Mouse (Mus musculus): ENCODE results near the gene Lhfpl3. TPM values are rescaled to one million over a fixed set of nuclear protein-coding genes. Genes with fewer than 3 reads are reported as not detected.

The Lhfpl3 gene
- total and polyA plus RNA-seq, 2 experiments from 2014 or later = 51.8 to 72.5 TPM

GRCm38 (mm10) chr5:22770726-22771125 lies 24.9 kb downstream of the Lhfpl3 start:
- Histone ChIP-seq H3K4me1 (ENCODE audit: insufficient read depth, low read length) (no peaks in the 10 kb centered on the region), H3K27me3 (ENCODE audit: insufficient read depth, low read length) (no peaks in the 10 kb centered on the region), H3K4me2 (ENCODE audit: low read depth, low read length, poor library complexity, severe bottlenecking) (no peak overlapping the region), H3K4me3 (ENCODE audit: low read depth, low read length) (no peak overlapping the region), H3K36me3 (ENCODE audit: insufficient read depth, low read length) (no peaks in the 10 kb centered on the region), H3K27ac (ENCODE audit: low read depth, low read length) (no peak overlapping the region), H3K9me3 (ENCODE audit: low read length) (no peaks in the 10 kb centered on the region), H3K9ac (replicated peaks; ENCODE audit: low read length, poor library complexity, severe bottlenecking) (no peak overlapping the region)
- WGBS = 43% methylated on average over 1 of the region's 1 CpGs
- no peak for TF ChIP-seq CTCF (IDR thresholded peaks at IDR 0.05)
- DNase-seq (ENCODE audit: low spot score) (no peak), ATAC-seq (ENCODE audit: low FRiP score) (no peak)

- no peak overlapping the region for H3K4me2 ChIP-seq (ENCODE audit: low read depth, low read length, poor library complexity, severe bottlenecking)
- no peaks in the 10 kb centered on the region for H3K27me3 ChIP-seq (ENCODE audit: insufficient read depth, low read length)
- no peak for ATAC-seq (ENCODE audit: low FRiP score)
- no peaks in the 10 kb centered on the region for H3K36me3 ChIP-seq (ENCODE audit: insufficient read depth, low read length)
- TF ChIP-seq CTCF (IDR thresholded peaks at IDR 0.05) = no peak
- H3K9me3 ChIP-seq (ENCODE audit: low read length) = no peaks in the 10 kb centered on the region
- H3K4me1 ChIP-seq (ENCODE audit: insufficient read depth, low read length) = no peaks in the 10 kb centered on the region
- no peak overlapping the region for H3K4me3 ChIP-seq (ENCODE audit: low read depth, low read length)
- no peak overlapping the region for H3K27ac ChIP-seq (ENCODE audit: low read depth, low read length)
- DNase-seq (ENCODE audit: low spot score) = no peak
- 57% methylated on average over 1 of the region's 1 CpGs for WGBS
- H3K9ac ChIP-seq (replicated peaks; ENCODE audit: low read length, poor library complexity, severe bottlenecking) = no peak overlapping the region
Measured at GRCm38 (mm10) chr5:22795361-22795760, 49.5 kb downstream of the Lhfpl3 start.

DNA sequence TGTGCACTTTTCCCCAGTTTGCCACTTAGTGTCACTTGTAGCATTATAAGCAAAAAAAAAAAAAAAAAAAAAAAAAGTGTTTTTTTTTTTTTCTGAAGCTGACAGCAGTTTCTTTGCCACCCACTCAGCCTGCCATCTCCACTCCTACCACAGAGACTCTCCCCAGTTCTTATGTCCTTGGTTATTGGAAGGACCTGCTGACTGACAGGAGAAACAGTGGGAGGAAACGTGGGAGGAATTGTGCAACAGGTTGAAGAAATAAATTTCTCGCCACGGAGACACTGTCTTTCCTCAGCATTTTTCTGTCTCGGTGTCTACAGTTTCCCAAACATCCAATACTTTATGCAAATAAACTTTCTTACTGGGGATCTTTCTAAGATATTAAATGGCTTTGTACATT lies 67.6 kb downstream of the Lhfpl3 start:
- H3K4me2 ChIP-seq (ENCODE audit: low read depth, low read length, poor library complexity, severe bottlenecking) = no peak overlapping the region
- 84% methylated on average over 4 of the region's 4 CpGs for WGBS
- DNase-seq (ENCODE audit: low spot score) (no peak), ATAC-seq (ENCODE audit: low FRiP score) (no peak)
- no peaks in the 10 kb centered on the region for H3K4me1 ChIP-seq (ENCODE audit: insufficient read depth, low read length)
- no peaks in the 10 kb centered on the region for H3K9me3 ChIP-seq (ENCODE audit: low read length)
- no peaks in the 10 kb centered on the region for H3K27me3 ChIP-seq (ENCODE audit: insufficient read depth, low read length)
- no peak overlapping the region for H3K9ac ChIP-seq (replicated peaks; ENCODE audit: low read length, poor library complexity, severe bottlenecking)
- H3K36me3 ChIP-seq (ENCODE audit: insufficient read depth, low read length) = no peaks in the 10 kb centered on the region
- H3K27ac ChIP-seq (ENCODE audit: low read depth, low read length) = no peak overlapping the region
- TF ChIP-seq CTCF (IDR thresholded peaks at IDR 0.05) = no peak
- H3K4me3 ChIP-seq (ENCODE audit: low read depth, low read length) = no peak overlapping the region

DNA sequence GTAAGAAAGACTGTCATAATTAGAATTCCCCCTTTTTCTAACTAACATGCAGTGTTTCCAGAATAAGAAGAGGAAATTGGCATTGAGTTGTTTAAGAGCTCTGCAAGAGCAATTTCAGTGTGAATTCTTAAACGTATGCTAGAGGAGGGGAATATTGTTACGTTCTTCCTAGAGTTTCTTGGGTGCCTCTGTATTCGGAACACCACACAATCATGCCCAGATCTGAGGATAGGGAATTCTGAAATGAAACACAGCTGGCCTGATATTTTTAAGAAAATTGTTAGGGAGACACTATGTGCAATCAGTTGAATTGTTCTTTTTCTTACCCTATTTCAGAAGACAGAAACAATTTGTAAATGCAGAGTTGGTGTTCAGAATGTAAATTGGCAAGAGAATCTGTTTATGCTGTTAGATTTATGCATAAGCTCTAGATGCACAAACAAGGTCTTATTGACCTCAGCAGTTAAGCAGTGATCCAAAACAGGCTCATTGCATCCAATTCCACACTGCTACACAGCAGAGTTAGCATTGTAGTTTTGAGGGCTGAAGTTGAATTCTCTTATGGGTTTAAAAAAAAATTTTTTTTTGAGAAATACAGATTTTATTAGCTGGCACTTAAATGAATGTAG lies 84.1 kb downstream of the Lhfpl3 start:
- WGBS = 77% methylated on average over 3 of the region's 3 CpGs
- no peaks in the 10 kb centered on the region for H3K9me3 ChIP-seq (ENCODE audit: low read length)
- no peaks in the 10 kb centered on the region for H3K36me3 ChIP-seq (ENCODE audit: insufficient read depth, low read length)
- no peak overlapping the region for H3K27ac ChIP-seq (ENCODE audit: low read depth, low read length)
- ATAC-seq (ENCODE audit: low FRiP score) = no peak
- no peak for TF ChIP-seq CTCF (IDR thresholded peaks at IDR 0.05)
- no peak overlapping the region for H3K4me3 ChIP-seq (ENCODE audit: low read depth, low read length)
- H3K9ac ChIP-seq (replicated peaks; ENCODE audit: low read length, poor library complexity, severe bottlenecking) = no peak overlapping the region
- H3K4me2 ChIP-seq (ENCODE audit: low read depth, low read length, poor library complexity, severe bottlenecking) = no peak overlapping the region
- no peak for DNase-seq (ENCODE audit: low spot score)
- no peaks in the 10 kb centered on the region for H3K4me1 ChIP-seq (ENCODE audit: insufficient read depth, low read length)
- no peaks in the 10 kb centered on the region for H3K27me3 ChIP-seq (ENCODE audit: insufficient read depth, low read length)

- H3K27ac ChIP-seq (ENCODE audit: low read depth, low read length) = no peak overlapping the region
- no peak overlapping the region for H3K4me2 ChIP-seq (ENCODE audit: low read depth, low read length, poor library complexity, severe bottlenecking)
- H3K9me3 ChIP-seq (ENCODE audit: low read length) = no peaks in the 10 kb centered on the region
- DNase-seq (ENCODE audit: low spot score) (no peak), ATAC-seq (ENCODE audit: low FRiP score) (no peak)
- H3K4me1 ChIP-seq (ENCODE audit: insufficient read depth, low read length) = no peaks in the 10 kb centered on the region
- no peak for TF ChIP-seq CTCF (IDR thresholded peaks at IDR 0.05)
- H3K36me3 ChIP-seq (ENCODE audit: insufficient read depth, low read length) = no peaks in the 10 kb centered on the region
- H3K9ac ChIP-seq (replicated peaks; ENCODE audit: low read length, poor library complexity, severe bottlenecking) = no peak overlapping the region
- H3K4me3 ChIP-seq (ENCODE audit: low read depth, low read length) = no peak overlapping the region
- no peaks in the 10 kb centered on the region for H3K27me3 ChIP-seq (ENCODE audit: insufficient read depth, low read length)
- WGBS = 68% methylated on average over 14 of the region's 14 CpGs
Measured at GRCm38 (mm10) chr5:22851572-22851971, 105.7 kb downstream of the Lhfpl3 start.

GRCm38 (mm10) chr5:22853503-22853902 lies 107.6 kb downstream of the Lhfpl3 start:
- DNase-seq (ENCODE audit: low spot score) = no peak
- H3K4me3 ChIP-seq (ENCODE audit: low read depth, low read length) = no peak overlapping the region
- no peak for TF ChIP-seq CTCF (IDR thresholded peaks at IDR 0.05)
- no peak overlapping the region for H3K27ac ChIP-seq (ENCODE audit: low read depth, low read length)
- no peaks in the 10 kb centered on the region for H3K27me3 ChIP-seq (ENCODE audit: insufficient read depth, low read length)
- no peaks in the 10 kb centered on the region for H3K36me3 ChIP-seq (ENCODE audit: insufficient read depth, low read length)
- no peak overlapping the region for H3K4me2 ChIP-seq (ENCODE audit: low read depth, low read length, poor library complexity, severe bottlenecking)
- no peak for ATAC-seq (ENCODE audit: low FRiP score)
- H3K4me1 ChIP-seq (ENCODE audit: insufficient read depth, low read length) = no peaks in the 10 kb centered on the region
- no peak overlapping the region for H3K9ac ChIP-seq (replicated peaks; ENCODE audit: low read length, poor library complexity, severe bottlenecking)
- no peaks in the 10 kb centered on the region for H3K9me3 ChIP-seq (ENCODE audit: low read length)
- 91% methylated on average over 2 of the region's 2 CpGs for WGBS

All from midbrain, postnatal 0 days (tissue).